Mouse (Mus musculus) liver, postnatal 0 days (tissue): ENCODE measurements around the gene Igsf11.

Experiments
- CTCF ChIP-seq: sonication (generic); IDR thresholded peaks from 2 replicates; pipeline ENCODE4 v1.5.1; 2016; ENCODE audit warnings: antibody characterized with exemption, low read depth
- EP300 ChIP-seq: IDR thresholded peaks from 2 replicates; pipeline ENCODE4 v1.6.1; 2016; ENCODE audit warnings: antibody characterized with exemption, low read depth, mild to moderate bottlenecking

DNA sequence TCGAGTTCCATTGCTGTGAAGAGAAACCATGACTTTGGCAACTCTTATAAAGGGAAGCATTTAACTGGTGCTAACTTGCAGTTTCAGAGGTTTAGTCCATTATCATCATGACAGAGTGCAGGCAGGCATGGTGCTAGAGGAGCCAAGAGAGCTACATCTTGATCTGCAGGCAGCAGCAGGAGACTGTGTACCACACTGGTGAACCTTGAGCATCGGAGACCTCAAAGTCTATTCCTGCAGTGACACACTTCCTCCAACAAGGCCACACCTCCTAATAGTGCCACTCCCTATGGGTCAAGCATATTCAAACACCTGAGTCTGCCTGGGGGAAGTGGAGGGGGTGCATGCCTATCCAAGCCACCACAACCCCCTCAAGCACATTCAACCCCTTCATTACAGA, 86.1 kb downstream of the Igsf11 start:
- TF ChIP-seq CTCF (no peak), EP300 (no peak)
